Mouse (Mus musculus): ENCODE measurements around the gene Kat7. TPM values are rescaled to one million over a fixed set of nuclear protein-coding genes. Genes with fewer than 3 reads are reported as not detected.

Gene Kat7
- polyA plus RNA-seq (2012; rRNA removed): 36.3 and 38.0 TPM in 2 replicates

DNA sequence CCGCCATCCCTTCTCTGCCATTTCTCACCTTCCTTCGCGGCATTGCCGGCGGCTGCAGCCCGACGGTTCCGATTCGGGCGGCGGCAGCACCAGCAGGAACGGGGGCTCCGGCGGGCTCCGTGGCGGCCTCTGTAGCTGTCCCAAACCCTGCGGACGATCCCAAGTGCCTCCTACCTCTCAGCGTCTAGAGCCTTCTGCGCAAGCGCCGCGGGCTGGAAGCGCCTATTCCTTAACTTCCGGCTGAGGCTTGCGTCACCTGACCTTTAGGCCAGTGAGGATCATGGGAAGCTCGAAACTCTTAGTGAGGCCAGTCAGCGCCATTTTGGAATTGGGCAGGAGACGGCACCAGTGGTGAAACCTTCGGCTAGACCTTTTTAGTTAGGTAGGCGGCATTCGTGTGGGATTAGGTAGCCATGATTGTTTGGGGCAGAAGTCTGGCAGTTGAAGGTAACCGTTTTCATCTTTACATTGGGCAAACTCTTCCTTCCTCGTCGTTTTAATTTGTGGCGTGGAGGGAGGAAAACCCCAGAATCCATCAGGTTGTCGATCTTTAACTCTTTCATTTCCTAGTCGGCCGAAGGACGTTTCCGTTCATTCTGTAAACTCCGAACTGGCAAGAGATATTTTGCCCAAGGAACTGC, at the start of gene Kat7:
Kat7 (minus strand) TSS at position 240 of the 641 bp plus-strand sequence.
- peak; percentile 85 for DNase-seq (ENCODE audit: low spot score)

DNA sequence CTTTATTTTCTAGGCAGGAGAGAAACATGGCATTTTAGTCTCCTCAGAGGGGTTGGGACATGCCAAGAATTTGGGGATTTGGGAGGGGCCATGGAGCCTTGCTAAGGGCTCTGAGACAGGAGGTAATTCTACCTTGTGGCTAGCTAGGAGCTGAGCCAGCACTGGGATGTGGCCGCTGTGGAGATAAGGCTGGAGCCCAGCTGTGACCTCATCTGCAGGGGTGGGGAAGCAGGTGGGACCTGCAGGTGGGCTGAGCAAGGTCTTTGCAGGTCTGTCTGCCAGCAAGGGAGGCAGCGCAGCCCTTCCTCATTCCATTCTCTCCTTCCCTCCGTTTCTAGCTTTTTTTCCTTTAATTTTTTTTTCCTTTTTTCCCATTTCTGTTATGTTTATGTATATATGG, 48.2 kb upstream of the Kat7 start:
- no peak for DNase-seq (ENCODE audit: low spot score)

DNA sequence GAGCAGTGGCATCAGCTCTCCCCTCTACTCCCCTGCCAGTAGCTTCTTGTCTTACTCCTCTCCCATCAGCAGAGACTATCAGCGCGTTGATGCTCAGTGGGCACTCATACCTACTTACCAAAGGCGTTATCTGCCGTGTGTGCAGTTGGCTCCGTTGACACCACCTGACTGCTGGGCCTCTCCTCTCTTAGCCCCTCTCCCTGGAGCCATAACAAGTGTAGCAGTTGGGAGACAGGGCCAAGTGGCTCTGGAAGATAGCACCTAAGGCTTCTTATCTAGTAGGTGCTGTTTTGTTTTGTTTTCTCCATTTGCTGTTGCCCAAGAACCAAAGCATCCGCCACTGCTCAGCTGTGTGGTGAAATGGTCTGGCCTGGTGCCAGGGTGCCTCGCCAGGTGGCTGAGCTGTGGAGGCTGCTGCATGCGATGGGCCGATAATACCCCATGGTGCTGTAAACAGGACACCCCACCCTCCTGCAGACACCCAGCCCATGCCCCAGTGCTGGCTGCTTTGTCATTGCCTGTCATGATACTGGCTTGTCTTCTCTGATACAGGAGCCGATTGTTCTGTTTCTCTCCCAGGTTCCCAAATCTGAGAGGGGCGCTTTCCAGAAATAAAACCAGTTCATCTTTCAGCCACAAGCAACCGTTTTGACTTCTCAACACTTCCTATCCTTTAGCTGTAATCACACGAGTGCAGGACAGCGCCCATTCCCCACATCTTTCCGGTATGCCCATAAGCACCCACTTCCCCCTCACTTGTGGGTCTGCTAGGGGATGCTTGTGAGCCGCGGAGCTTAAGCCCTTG, 46.6 kb upstream of the Kat7 start:
- DNase-seq (ENCODE audit: low spot score): no peak

DNA sequence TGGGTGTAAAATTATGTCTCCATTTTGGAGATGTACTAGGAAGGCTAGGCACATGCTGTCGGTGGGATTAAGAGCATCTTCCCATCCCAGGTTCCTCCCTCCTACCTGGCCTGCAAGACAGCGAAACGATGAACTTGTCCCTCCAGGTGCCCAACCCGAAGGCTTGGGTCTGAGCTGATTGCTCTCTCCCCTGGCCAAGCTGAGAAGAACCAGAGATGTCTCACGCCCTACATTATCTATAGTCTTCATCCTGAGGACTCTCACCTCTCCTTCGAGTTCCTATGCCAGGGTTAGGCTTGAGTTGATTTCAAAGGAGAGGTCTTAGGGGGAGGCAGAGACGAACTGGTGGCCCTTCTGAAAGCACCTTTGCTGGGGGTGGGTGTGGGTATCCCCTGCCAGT, 46.0 kb upstream of the Kat7 start:
- no peak for DNase-seq (ENCODE audit: low spot score)

DNA sequence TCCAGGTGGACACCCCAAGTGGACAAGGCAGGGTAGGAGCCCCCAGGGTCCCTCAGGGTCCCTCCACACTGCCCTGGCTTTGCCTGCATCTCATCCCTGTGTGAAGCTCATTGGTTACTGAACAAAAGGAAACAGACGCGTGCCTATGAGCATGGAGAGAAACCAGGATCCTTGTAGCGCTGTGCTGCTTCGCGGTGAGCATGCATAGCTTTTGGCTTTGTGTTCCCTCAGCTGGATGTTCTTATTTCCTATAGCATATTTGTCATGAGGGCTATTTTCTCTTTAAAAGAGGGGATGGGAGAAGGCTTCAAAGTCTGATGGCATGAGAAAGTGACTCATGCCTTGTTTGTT, 45.6 kb upstream of the Kat7 start:
- no peak for DNase-seq (ENCODE audit: low spot score)

DNA sequence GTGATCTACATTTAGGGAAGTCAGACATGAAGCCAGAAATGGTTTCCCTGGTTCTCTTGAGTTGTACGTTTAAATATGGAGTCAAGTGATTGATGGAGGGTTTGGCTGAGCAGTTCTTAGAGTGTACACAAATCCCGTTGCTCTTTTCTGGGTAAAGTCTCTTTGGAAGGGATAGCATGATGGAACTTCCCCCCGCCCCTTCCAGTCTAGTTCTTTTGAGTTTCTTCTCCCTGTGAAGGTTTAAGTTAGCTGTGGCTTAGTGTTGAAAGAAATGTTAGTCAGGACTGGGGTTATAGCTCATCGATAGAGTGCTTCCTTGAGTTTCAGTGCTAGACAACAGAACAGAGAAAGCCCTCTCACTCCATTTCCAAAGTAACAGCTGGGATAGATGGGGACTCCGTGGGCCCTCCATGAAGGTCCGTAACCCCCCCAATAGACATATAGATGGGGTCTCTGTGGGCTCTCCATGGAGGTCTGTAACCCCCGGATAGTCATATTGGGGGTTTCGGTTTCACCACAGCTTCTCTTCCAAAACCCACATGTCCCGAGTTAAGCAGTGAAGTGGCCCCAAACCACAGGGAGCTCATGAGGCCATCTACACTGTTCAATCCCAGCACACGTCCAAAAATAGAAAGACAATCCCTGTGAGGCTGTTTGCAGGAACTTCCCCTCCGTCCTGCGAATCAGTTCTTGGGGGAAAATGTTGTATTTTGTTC, 45.1 kb upstream of the Kat7 start:
- DNase-seq (ENCODE audit: low spot score): no peak

DNA sequence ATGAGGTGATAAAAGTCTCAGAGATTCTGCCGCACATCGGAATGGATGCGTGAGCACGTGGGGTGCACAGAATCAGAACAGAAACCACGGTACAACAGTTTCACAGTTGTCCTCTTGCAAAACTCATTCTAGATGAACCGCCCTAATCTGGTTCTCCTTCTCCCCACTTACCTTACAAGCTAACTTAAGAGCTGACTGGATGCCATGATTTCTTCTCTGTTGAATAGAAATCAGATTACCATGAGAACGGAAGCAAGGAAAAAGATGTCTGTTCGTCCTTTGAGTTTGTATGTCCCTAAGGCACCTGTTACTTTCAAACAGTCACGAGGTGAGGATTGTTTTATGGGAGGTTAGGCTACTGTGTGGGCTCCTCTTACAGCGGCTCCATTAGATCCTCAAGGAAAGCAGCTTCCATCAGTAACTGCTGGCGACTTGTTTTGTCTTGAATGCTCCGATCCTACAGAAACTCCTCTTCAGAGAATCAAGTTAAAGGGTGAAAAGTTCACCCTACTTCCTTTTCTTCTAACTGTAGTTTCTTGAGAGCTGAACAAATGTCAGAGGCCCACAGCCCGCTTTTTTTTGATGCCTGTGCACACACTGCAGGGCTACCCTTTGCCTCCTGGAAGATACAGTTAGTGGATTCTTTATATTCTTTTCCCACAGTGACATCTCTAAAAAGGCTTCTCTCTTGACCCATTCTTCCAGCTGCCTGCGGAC, 44.3 kb upstream of the Kat7 start:
- DNase-seq (ENCODE audit: low spot score): no peak

DNA sequence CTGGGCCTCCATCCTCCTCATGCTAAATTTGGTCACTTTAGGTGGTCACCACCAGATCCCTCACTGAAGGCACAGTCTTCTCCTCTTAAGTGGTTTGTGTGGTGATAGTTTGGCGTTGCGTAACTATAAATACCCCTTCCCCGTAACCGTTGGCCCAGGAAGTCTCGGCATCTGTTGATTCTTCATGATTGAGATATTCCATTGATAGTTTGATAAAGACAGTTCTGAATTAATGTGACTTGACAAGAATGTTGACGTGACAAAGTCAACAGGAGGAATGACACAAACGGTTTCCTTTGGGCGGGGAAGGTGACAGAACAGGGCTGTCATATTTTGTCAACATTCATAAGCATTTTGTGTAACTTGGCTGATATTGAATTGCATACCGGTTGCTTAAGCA, 43.2 kb upstream of the Kat7 start:
- DNase-seq (ENCODE audit: low spot score): no peak

DNA sequence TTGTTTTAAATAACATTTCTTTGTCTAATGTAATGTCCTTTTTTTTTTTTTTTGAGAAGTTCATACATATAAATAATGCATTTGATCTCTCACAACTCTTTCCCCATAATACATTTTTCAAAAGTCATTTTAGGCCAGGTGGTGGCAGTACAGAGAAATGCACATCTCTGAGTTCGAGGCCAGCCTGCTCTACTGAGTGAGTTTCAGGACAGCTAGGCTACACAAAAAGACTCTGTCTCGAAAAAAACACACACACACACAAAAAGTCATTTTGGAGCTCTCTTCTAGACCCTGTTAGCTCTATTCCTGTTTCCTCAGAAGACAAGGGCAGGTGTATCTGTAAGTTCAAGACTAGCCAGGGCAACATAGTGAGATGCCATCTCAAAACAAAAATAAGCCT, 42.6 kb upstream of the Kat7 start:
- DNase-seq (ENCODE audit: low spot score): no peak

DNA sequence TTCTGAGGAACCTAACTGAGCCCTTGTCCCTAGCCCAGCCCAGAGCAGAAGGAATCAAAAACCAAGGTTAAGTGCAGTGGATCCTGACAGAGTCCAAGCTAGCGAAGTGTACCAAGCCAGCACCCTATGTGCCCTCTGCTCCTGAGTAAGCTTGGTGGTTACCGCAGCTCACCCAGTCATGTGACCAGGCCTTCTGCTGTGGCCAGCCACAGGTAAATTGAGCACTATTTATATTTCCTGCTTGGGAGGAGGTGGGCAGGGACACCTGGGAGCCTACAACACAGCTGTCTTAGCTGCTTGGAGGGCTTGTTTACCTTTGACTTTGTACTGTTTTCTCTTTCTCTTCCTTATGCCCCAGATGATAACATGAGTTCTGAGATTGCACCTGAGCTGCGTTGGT, 40.9 kb upstream of the Kat7 start:
- DNase-seq (ENCODE audit: low spot score): no peak

DNA sequence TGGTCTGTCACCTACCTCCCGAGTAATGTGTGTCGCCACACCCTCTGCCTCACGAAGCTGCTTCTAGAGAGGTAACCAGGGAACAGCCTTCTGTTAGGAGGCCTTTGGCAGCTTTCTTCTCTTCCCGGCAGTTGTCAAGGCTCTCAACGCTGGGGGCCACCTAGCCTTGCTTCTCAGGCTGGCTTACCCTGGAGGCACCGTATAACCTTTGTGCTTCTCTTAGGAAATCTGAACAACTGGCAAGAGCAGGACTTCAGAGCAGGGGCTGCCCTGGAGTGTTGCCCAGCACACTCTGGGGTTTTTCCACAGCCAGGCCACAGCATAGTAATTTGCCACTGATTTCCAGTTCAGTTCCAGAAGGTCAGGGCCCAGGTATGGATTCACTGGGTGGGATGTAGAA, 40.2 kb upstream of the Kat7 start:
- DNase-seq (ENCODE audit: low spot score): no peak

DNA sequence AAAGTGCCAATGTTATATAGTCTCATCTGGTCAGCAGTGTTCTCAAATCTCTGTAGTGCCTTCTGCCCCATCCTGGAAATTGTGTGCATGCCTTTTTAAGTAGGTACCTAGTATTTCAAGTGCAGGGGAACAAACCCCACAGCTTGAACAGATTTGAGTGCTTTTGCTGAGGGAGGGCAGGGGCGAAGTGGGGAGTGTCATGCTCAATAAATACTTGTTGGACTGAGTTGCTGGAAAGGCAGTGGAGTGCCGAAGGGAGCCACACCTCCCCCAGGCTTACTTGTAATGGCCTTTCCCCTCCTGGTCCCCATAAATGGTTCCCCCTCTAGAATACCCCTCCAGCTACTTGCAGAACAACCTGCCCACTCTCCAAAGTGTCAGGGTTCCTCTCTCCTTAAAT, 34.1 kb upstream of the Kat7 start:
- no peak for DNase-seq (ENCODE audit: low spot score)

DNA sequence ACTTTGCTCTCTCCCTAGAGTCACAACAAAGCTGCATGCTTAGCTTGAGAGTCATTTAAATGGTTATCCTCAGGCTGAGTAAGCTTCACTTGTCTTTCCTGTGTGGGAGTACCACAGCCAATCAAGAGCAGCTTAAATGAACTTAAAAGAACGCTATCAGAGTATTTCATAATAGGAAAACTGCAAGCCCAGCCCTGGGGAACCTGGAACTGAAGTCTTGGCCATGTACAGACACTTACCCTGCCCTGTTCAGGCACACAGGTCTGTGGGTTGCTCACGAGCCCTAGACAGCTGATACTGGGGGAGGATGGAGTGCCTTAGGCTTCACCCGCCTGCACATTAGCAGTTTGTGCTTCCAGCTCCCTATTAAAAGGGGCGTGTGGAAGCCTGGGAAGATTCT, 33.1 kb upstream of the Kat7 start:
- DNase-seq (ENCODE audit: low spot score): no peak

DNA sequence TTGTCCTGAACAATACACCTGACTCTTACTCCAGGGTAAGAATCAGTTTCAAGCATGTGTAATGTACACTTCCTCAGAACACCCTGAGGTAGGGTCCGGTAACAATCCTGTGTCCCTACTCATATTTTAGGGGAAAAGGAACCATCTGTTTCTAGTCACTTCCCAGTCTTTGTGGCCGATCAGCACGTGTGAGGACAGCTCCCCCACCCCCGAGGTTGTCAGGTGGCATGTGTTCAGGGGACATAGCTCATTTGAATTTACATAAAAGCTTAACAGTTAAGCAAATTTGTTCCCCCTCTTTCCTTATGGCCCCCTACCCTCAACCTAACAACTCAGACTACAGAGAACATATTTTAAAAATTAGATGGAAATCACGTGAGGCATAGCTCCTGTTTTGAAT, 30.6 kb upstream of the Kat7 start:
- DNase-seq (ENCODE audit: low spot score): no peak

DNA sequence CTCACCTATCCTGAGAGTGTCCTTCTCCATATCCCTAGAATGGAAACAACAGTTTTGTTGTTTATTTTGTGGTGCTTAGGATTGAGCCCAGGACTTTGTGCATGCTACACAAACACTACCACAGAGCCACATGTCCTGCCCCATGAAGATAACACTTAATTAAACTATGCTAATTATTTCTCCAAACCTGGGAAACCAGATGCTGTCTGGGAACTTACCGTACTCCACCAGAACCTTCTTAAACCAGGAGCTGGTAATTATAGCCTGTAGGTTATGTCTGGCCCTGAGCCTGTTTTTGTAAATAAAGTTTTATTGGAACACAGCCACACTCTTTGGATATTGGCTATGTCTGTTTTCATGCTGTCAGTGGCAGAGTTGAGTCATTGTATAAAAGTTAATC, 30.2 kb upstream of the Kat7 start:
- no peak for DNase-seq (ENCODE audit: low spot score)

DNA sequence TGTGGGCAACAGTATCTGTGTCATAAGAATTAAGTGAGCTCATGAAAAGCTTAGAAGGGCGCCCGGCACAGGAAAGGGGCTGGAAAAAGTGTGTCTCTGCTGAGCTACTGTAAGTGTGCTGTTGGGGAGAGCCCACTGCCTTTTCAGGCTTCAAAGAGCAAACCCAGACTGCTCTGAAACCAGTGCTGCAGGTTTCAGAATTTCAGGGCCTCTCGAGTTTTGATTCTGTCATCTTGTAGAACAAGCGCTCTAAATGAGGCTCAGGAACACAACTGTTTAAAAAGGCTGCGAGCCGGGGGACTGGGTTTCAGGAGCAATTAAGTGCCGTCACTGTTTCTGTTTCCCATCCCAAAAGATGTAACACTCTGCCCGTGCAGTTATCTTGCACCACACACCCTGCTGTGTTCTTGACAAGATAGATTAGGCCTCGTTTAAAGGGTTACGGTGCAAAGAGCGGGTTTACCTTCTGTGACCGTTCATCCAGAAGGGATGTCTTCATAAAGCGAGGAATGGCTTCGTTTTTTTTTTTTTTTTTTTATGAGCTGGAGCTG, 29.5 kb upstream of the Kat7 start:
- no peak for DNase-seq (ENCODE audit: low spot score)

DNA sequence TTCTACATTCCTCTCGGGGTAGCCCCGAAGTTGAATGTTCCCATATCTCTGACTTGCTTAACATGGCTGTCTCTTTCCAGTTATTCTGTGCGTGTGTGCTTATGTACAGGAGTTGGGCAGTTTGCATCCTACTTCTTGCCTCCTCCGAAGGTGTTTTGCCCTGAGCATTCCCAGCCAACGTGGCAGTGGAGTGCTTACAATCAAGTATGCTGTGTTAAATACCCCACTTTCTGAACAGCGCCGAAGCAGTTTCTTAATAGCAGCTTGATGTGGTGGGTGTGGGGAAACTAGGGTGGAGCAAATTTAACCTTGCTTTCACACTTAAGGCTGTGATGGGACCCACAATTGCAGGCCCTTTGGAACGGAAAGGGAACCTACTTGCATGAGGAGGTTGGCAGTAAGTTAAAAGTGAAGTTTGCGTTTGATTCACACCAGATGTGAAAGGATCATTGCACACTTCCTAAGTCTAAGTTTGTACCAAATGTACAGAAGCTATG, 27.8 kb upstream of the Kat7 start:
- DNase-seq (ENCODE audit: low spot score): no peak

DNA sequence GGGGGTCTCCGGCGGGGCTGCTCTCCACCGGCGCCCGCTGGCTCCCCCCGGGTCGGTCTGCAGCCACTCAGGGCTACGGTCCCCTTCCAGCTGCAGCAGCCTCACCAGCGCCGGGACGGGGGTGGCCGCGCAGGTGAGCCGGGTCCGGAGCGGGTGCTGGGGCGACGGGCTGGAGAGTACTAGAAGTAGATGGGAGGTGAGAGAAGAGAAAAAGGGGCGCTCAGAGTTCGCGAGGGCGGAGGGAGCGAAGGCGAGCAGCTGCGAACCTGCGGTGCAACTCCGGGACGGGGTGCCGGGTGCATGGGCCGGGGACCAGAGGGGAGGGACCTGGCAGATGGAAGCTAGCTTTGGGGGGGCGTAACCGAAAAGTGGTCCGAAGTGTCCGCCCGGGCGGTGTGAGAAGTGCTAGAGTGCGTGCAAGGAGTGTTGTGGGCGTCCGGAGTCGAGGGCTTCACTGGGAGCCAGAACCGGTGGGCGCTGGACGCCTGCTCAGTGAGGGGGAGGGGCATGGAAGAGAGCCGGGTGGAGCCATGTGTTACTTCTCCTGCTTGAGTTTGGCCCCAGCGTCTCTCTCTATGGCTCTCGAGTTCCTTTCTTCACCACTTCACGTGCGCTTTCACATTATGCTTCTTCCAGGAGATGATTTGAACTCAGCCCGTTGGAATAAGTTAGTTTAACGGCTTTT, 27.2 kb upstream of the Kat7 start:
- DNase-seq (ENCODE audit: low spot score): peak; percentile 69

DNA sequence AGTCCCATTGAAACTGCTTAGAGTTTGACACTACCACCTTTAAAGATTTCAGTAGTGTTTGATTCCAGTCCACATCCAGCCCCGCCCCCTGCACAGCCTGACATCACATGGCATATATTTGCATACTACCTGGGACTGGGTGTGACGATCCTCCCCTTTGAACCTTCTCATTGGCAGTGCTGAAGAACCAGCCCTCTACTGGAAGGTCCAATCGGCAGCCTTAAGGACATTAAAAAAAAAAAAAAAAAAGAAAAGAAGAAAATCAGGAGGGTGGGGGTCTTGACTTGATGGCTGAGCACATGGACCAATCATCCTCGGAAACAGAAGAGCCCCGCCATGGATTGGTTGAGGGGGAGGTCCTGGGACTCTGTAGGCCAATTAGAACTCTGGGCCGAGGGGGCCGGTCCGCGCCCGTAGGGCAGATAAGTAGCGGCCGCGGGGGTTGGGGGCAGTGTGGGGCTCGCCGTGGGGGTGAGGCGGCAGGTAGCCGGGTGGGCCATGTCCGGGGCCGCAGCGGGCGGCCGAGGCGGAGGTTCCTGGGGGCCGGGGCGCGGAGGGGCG, 26.6 kb upstream of the Kat7 start, which contains the start of gene Fam117a:
Fam117a (plus strand) TSS at position 451 of the 561 bp plus-strand sequence.
- no peak for DNase-seq (ENCODE audit: low spot score)

DNA sequence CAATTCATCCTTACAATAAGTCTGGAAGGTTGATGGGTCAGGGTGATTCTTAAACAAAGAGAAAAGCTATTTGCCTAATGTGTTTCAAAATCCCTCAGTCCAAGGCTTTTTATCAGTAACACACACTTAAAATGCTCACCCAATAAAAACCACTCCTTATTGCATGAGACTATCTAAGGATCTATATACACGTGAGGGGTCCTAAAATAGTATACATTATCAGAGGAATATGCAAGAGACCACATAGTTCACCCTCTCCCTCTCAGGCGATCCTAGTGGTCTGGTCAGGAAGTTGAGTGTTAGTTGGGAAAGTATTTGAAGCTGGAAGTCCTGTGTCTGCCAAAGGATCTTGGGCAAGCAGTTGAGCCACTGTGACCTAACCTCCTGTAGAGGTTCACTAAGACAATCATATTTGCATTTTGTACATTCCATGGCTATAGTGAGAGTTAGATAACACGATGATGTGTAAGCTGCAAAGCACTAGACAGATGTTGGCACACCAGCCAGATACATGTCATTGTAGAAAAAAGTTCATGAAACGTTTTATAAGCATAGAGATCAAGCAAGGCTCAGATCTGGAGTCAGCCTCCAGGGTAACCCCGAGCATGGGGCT, 24.5 kb upstream of the Kat7 start:
- no peak for DNase-seq (ENCODE audit: low spot score)

All from urinary bladder, adult 2 months (tissue).